Mouse (Mus musculus): ENCODE measurements at regions not wholly inside any gene's neighbourhood (a gene's known extent, or its start where the extent isn't known, plus 50 kb on each side); places are given as distances from the start of the nearest gene placed in this dataset.

GRCm38 (mm10) chr6:15501063-15501462 is 219.4 kb upstream of the Mdfic start:
- in situ Hi-C loops (cut with MboI, MseI): no loop called here

GRCm38 (mm10) chr6:15509314-15509713 is 211.1 kb upstream of the Mdfic start:
- in situ Hi-C loops (cut with MboI, MseI): no loop called here

- in situ Hi-C loops (cut with MboI, MseI): no loop called here
Observed at GRCm38 (mm10) chr6:15537279-15537678, 183.2 kb upstream of the Mdfic start.

GRCm38 (mm10) chr6:15541969-15542368 is 178.5 kb upstream of the Mdfic start:
- in situ Hi-C loops (cut with MboI, MseI): no loop called here

GRCm38 (mm10) chr6:15543516-15544080 is 176.9 kb upstream of the Mdfic start:
- in situ Hi-C loops (cut with MboI, MseI): no loop called here

GRCm38 (mm10) chr6:15548833-15549232 is 171.6 kb upstream of the Mdfic start:
- in situ Hi-C loops (cut with MboI, MseI): no loop called here

GRCm38 (mm10) chr6:15592780-15593179 is 127.7 kb upstream of the Mdfic start:
- in situ Hi-C loops (cut with MboI, MseI): no loop called here

- in situ Hi-C loops (cut with MboI, MseI): no loop called here
Observed at GRCm38 (mm10) chr6:15597226-15597983, 123.1 kb upstream of the Mdfic start.

GRCm38 (mm10) chr6:15610208-15610607 is 110.3 kb upstream of the Mdfic start:
- in situ Hi-C loops (cut with MboI, MseI): no loop called here

- in situ Hi-C loops (cut with MboI, MseI): no loop called here
Observed at GRCm38 (mm10) chr6:15625910-15626564, 94.4 kb upstream of the Mdfic start.

- in situ Hi-C loops (cut with MboI, MseI): no loop called here
Observed at GRCm38 (mm10) chr6:15638548-15638947, 81.9 kb upstream of the Mdfic start.

GRCm38 (mm10) chr6:15639378-15639777 is 81.1 kb upstream of the Mdfic start:
- in situ Hi-C loops (cut with MboI, MseI): no loop called here

GRCm38 (mm10) chr6:15639809-15640479 is 80.5 kb upstream of the Mdfic start:
- in situ Hi-C loops (cut with MboI, MseI): loop anchor here (10.0 kb wide), 1 partner anchor 165 kb away; no protein-coding TSS in a partner anchor

- in situ Hi-C loops (cut with MboI, MseI): loop anchor here (10.0 kb wide), 1 partner anchor 160 kb away; no protein-coding TSS in a partner anchor
Observed at GRCm38 (mm10) chr6:15644311-15644710, 76.2 kb upstream of the Mdfic start.

GRCm38 (mm10) chr6:15647499-15647898 is 73.0 kb upstream of the Mdfic start:
- in situ Hi-C loops (cut with MboI, MseI): loop anchor here (5.0 to 10.0 kb wide), 2 partner anchors 80 to 157 kb away; no protein-coding TSS in a partner anchor
